Mouse (Mus musculus) ES-CJ7 (cell line): ENCODE measurements around the gene Krtap1-3.
"Not testable (repeated sequence)": the region's sequence is repeated elsewhere in the genome, so short reads cannot be mapped to it uniquely, and the experiment has no call there.

Experiments used
- DNase-seq: peaks from one replicate; pipeline ENCODE4 v3.0.0; 2011; ENCODE audit warnings: low read depth, low spot score

Gene Krtap1-3

GRCm38 (mm10) chr11:99590981-99591380 is at the start of gene Krtap1-3:
Gene Krtap1-3 (minus strand): TSS chr11:99591339.
- no peak for DNase-seq

DNA sequence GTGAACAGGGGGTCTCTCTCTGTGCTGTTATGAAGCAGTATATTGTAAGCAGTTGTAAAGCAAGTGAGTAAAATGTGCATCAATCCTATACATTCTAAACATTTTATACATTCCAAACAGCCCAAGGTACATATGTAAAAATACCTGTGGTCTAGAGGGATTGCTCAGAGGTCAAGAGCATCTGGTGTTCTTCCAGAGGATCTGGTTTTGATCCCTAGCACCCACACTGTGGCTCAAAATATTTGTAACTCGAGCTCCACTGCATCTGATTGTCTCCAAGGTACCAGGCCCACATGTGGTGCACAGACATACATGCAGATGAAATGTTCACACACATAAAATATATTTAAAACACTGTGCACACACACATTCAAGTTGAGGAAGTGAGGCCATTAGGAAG is 49.8 kb upstream of the Krtap1-3 start:
- DNase-seq = no peak

DNA sequence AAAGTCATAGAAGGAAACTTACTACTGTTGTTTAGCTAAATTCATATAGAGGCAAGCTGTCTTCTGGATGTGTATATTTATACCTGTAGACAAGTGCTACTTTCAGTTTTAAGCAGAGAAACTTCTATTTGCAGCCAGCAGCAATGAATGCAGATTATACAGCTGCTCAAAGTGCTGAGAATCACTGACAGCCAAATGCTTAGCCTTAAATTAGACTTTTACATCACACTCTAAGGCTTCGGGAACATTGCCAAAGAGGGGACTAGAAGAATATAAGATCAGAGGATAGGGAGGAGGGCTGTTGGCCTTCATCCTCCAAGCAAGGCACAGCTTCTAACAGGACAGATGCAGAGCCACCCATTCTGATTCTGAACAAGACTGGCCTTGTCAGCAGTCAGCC is 45.9 kb upstream of the Krtap1-3 start:
- no peak for DNase-seq

DNA sequence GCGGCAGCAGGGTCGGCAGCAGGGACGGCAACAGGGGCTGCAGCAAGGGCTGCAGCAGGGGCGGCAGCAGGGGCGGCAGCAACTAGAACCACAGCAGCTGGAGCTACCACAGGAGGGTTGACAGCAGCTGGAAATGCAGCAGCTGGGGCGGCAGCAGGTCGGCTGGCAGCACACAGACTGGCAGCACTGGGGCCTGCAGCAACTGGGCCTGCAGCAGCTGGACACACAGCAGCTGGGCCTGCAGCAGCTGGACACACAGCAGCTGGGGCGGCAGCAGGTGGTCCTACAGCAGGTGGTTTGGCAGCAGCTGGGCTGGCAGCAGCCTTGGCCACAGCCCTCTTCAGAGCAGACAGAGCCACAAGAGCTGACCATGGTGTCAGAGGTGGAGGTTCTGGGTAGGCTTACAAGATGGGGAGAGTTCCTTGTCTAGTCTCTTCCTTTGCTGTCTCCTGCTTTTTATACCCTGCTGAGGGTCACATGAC is 43.6 kb upstream of the Krtap1-3 start, which contains the start of gene Krtap4-2:
Gene Krtap4-2 (minus strand): TSS at position 432 of the 482 bp plus-strand sequence.
- no peak for DNase-seq

DNA sequence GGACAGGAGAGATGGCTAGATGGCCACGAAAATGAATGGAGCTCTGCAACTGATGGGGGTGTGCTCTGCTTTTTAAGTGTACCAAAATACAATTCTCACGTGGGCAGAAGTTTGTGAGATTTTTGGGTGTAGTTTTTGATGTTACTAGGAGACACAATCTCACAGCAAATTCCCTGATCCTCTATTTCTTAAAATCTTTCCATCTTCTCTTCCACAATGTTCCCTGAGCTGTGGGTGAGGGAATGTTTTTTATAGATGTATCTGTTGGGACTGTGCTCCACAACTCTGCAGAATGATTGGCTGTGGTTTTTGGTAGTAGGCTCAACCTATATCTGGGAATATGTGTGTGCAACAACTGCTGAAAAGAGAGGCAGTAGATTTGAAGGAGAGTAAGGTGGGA is 42.2 kb upstream of the Krtap1-3 start:
- DNase-seq = no peak

DNA sequence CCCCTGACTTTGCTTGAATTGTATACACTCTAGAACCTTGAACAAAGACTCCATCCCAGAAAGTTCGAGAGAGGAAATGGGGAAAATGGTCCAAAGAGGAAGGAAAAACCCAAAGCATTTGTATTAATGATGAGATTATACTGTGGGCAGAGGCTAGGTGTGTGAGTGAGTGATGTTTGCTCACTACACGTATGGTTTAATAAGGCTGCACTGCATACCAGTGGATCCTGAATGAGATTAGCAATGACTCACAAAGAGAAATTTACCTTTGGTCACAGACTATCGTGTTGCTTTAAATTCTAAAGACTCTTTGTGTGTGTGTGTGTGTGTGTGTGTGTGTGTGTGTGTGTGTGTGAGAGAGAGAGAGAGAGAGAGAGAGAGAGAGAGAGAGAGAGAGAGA is 39.8 kb upstream of the Krtap1-3 start:
- no peak for DNase-seq

DNA sequence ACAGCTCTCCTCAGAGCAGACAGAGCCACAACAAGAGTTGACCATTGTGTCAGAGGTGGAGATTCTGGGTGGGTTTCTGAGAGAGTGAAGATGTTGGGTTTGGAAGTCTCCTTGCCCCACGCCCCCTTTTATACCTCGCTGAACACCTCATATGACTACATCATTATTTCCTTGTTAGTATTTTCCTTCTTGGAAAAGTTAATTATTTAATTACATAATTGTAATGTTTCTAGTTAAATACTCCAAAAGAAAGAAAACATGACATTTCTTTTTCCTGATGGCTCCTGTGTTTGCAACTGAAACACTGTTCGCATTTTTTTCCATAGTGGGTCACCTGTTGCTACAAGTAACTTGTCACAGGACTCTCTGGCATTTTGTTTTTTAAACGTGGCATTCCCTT is 37.0 kb upstream of the Krtap1-3 start, which contains the start of gene Krtap4-1:
Gene Krtap4-1 (minus strand): TSS at position 101 of the 400 bp plus-strand sequence.
- DNase-seq = no peak

GRCm38 (mm10) chr11:99620335-99620734 is 29.2 kb upstream of the Krtap1-3 start, which contains the start of gene Gm11562:
Gene Gm11562 (minus strand): TSS chr11:99620435.
- DNase-seq = no peak

DNA sequence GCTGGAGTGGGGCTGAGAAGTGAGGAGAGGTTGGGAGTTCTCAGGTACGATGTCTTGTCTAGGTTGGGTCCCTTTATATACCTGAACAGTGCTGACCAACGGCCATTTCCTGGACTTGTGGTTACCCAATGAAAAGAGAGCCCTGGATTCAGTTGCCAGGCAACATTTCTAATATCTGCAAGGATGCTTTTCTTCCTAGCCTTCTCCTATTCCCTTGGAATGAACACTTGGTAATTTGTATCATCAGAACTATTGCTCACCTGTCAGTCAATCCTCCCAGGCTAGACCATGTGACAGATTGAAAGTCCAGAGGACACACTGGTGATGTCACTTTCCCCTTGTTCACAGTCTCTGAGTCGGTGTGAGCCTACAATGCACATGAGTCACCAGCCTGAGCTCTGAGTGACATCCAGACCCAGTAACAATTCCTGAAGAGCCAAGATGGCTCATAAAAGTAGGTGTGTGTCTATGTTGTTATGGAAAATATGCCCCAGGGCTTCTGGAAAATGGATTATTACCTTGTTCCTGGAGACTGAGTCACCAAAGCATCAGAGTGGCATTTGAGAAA is 23.7 kb upstream of the Krtap1-3 start, which contains the start of gene Krtap2-4:
Gene Krtap2-4 (minus strand): TSS at position 51 of the 568 bp plus-strand sequence.
- no peak for DNase-seq

DNA sequence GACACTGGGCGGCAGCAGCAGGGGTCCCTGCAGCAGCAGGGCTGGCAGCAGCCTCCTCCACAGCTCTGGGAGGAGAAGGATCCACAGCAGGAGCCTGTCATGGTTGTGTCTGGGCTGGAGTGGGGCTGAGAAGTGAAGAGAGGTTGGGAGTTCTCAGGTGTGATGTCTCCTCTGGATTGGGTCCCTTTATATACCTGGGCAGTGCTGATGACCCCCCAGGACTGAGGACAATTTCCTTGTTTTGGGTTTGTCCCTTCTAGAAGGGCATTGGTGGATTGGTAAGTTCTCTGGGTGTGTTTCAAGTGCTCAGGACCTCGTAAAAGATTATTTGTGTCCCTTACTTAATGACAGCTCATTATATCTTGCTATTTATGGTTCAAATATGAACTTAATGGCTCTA is 18.9 kb upstream of the Krtap1-3 start, which contains the start of gene Gm11937:
Gene Gm11937 (minus strand): TSS at position 101 of the 400 bp plus-strand sequence.
- not testable (repeated sequence) for DNase-seq

- no peak for DNase-seq
Measured at GRCm38 (mm10) chr11:99609126-99609525, 18.0 kb upstream of the Krtap1-3 start.

GRCm38 (mm10) chr11:99603208-99603607 is 12.1 kb upstream of the Krtap1-3 start, which contains the start of gene Gm11938:
Gene Gm11938 (minus strand): TSS chr11:99603308.
- not testable (repeated sequence) for DNase-seq

GRCm38 (mm10) chr11:99597742-99598141 is 6.6 kb upstream of the Krtap1-3 start, which contains the start of gene Krtap9-3:
Gene Krtap9-3 (minus strand): TSS chr11:99598105.
- not testable (repeated sequence) for DNase-seq

- DNase-seq = no peak
Measured at GRCm38 (mm10) chr11:99585096-99585495, 6.0 kb downstream of the Krtap1-3 start.

DNA sequence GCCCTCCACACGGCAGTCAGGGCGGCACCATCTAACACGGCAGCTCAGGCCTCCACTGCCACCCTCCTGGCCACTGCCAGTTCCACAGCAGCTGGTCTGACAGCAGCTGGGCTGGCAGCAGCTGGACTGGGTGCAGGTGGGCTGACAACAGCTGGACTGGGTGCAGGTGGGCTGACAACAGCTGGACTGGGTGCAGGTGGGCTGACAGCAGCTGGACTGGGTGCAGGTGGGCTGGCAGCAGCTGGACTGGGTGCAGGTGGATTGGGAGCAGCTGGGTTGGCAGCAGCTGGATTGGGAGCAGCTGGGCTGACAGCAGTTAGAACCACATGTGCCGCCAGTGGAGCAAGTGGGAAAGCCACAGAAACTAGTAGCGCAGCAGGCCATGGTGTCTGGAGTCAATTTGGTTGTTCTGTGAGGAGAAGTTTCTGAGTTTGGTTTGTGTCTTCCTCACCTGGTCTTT is 7.9 kb downstream of the Krtap1-3 start, which contains the start of gene Krtap1-4:
Gene Krtap1-4 (minus strand): TSS at position 410 of the 460 bp plus-strand sequence.
- no peak for DNase-seq

DNA sequence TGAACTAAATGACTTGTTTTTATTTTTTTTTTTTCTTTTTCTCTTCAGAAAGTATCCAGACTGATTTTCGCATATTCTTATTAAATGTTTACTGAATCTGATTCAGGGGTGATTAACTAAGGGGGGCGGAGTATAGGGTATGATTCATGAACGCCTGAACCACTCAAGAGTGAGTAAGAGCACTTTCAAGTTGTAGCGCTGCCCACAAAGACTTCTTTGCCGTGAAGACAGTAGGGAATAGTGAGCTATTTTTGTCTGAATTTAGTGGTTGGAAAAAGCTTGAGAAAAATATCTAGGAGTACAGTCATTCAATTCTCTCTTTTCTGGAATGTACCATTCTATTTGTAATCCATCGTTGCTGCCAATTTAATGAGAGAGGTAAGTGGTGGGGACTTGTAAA is 9.6 kb downstream of the Krtap1-3 start:
- no peak for DNase-seq

DNA sequence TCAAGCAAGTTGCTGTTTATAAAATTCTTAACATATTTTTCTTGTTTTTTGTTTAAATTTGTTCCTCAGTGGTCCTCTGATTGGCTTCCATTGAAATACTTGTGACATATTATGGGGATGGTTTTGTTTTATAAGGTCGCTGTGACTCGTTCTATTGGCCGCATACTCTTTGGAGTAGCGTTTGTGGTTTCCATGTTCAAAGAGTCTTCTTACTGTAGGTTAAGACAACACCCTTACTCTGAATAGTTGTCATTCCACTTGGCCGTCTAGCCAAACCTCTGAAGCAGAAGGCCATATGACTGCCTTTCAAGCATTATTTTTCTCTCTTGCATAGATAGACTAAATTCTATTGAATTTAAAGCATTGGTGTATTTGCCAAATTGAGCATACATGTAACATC is 10.1 kb downstream of the Krtap1-3 start:
- no peak for DNase-seq

GRCm38 (mm10) chr11:99580636-99581035 is 10.5 kb downstream of the Krtap1-3 start, which contains the start of gene Krtap1-5:
Gene Krtap1-5 (minus strand): TSS chr11:99581016.
- DNase-seq = no peak

DNA sequence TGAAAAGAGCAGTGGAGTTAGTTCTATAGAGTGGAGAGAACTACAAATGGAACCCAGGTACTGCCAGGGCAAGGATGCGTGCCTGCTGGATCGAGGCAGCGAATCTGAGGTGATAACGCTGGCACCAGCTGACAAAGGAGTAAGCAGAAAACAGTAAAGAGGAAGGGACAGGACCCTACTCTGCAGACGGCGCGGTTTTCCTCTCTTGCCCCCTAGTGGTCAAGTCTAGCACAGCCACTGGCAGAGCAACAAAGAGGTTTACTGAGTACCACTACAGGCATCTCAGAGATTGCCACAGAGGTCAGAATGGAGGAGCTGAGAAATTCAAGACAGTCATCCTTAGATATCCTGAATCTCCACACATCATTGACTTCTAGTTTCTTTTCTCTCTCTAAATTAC is 17.0 kb downstream of the Krtap1-3 start:
- DNase-seq = peak; percentile 79

- DNase-seq = no peak
Measured at GRCm38 (mm10) chr11:99573164-99573563, 18.0 kb downstream of the Krtap1-3 start.

DNA sequence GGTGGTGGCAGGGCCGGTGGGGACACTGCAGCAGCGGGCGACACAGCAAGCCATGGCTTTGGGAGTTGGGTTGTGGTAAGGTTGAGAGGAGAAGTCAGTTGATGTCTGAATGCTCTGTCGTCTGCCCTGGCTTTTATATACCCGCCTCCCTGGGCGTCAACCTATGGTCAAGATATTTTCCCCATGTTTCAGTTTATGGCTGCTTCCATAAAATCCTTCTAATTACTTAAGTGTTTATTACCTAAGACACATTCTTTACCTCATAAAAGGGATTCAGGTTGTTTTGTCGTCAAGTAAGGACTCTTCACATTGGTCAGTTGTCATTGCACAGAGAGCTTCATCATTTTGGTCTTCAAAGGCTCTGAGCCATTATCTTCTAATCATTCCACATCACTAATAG is 24.6 kb downstream of the Krtap1-3 start, which contains the start of gene Krtap3-1:
Gene Krtap3-1 (minus strand): TSS at position 101 of the 400 bp plus-strand sequence.
- no peak for DNase-seq

DNA sequence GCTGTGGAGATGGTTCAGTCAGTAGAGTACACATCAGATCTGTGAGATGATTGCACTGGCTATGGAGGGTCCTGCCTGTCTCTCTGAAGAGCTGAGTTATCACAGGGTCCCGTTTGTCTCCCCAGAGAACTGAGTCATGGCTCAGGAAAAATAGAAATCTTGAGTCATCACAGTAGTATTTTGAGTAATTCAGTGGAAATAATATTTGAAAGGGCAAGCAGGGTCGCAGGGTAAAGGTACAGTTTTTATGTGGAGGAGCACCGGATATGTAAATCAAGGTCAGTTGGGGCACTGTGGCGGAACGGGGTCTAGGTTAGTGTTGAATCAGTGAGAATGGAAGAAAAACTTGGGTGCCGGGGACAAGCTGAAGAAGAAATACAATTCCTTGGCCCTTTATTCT is 28.6 kb downstream of the Krtap1-3 start:
- no peak for DNase-seq

DNA sequence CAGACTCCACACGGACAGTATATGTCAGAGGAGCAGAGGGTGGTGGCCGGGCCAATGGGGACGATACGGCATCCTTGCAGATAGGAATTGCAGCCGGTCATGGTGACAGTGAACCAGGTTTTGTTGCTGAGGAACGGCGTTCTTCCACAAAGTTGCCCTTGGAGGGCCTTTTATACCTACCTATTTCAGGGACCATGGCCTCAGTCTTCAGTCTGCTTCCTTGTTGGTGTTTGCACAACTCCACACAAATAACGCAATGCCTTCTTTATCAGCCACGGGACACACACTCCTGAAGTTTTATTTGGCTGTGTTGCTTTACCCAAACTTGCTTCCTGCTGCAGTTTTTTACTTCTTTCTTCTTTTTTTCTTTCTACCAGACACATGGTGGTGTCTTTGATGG is 31.8 kb downstream of the Krtap1-3 start, which contains the start of gene Gm11939:
Gene Gm11939 (minus strand): TSS at position 101 of the 400 bp plus-strand sequence.
- no peak for DNase-seq
